Mouse (Mus musculus) limb, embryonic 13.5 days (tissue): ENCODE results near the gene Fam221b. TPM values are rescaled to one million over a fixed set of nuclear protein-coding genes. Genes with fewer than 3 reads are reported as not detected.

Source experiments
- ATAC-seq: fragments of 200-750 bp; cut with Nextera tagmentation; 2 replicates; pipeline ENCODE4 v1.8.0; 2017; ENCODE audit warnings: low read depth, moderate number of reproducible peaks, moderate TSS enrichment; ENCODE audit not compliant: low FRiP score
- H3K27ac ChIP-seq: fragments of 300-500 bp; sonication (generic); 2 replicates; pipeline ENCODE4 v1.5.1; 2015; ENCODE audit warnings: inconsistent platforms, mild to moderate bottlenecking, moderate library complexity
- H3K27me3 ChIP-seq: fragments of 300-500 bp; sonication (generic); 2 replicates; pipeline ENCODE4 v1.6.1; 2015; ENCODE audit warnings: mild to moderate bottlenecking, inconsistent platforms
- H3K36me3 ChIP-seq: fragments of 300-500 bp; sonication (generic); 2 replicates; pipeline ENCODE4 v1.6.1; 2015; ENCODE audit warnings: inconsistent platforms, mild to moderate bottlenecking, moderate library complexity
- H3K4me1 ChIP-seq: fragments of 300-500 bp; sonication (generic); 2 replicates; pipeline ENCODE4 v1.6.1; 2015; ENCODE audit warnings: inconsistent platforms
- H3K4me2 ChIP-seq: fragments of 300-500 bp; sonication (generic); replicated peaks from 2 replicates; pipeline ENCODE4 v1.6.1; 2015; ENCODE audit warnings: inconsistent platforms, mild to moderate bottlenecking, moderate library complexity
- H3K4me3 ChIP-seq: fragments of 300-500 bp; sonication (generic); 2 replicates; pipeline ENCODE4 v1.5.1; 2015; ENCODE audit warnings: moderate library complexity, mild to moderate bottlenecking, inconsistent platforms
- H3K9ac ChIP-seq: fragments of 300-500 bp; sonication (generic); 2 replicates; pipeline ENCODE4 v1.6.1; 2015; ENCODE audit warnings: mild to moderate bottlenecking, inconsistent platforms
- H3K9me3 ChIP-seq: fragments of 300-500 bp; sonication (generic); 2 replicates; pipeline ENCODE4 v1.6.1; 2016; ENCODE audit warnings: inconsistent platforms
- WGBS: fragments of 180-500 bp; shearing (Covaris S2); methylation state at CpG from one replicate; pipeline ENCODE4 v1.1.7; 2015; 5-methylcytosine and 5-hydroxymethylcytosine counted together
- microRNA-seq: library from miRNA; unstranded; fragments of <30 nt; microRNA quantifications from one replicate; pipeline ENCODE4, GENCODE M21; 2016
- polyA plus RNA-seq: library from polyadenylated mRNA; unstranded; fragments of >200 nt; fragmentation: Nextera tagmentation; extraction: Ambion mirVana; gene quantifications from 2 replicates; pipeline ENCODE4 v1.2.1, GENCODE M21; 2015

Fam221b gene
- polyA plus RNA-seq, 1 experiment from 2014 or later: 2.5 TPM

DNA sequence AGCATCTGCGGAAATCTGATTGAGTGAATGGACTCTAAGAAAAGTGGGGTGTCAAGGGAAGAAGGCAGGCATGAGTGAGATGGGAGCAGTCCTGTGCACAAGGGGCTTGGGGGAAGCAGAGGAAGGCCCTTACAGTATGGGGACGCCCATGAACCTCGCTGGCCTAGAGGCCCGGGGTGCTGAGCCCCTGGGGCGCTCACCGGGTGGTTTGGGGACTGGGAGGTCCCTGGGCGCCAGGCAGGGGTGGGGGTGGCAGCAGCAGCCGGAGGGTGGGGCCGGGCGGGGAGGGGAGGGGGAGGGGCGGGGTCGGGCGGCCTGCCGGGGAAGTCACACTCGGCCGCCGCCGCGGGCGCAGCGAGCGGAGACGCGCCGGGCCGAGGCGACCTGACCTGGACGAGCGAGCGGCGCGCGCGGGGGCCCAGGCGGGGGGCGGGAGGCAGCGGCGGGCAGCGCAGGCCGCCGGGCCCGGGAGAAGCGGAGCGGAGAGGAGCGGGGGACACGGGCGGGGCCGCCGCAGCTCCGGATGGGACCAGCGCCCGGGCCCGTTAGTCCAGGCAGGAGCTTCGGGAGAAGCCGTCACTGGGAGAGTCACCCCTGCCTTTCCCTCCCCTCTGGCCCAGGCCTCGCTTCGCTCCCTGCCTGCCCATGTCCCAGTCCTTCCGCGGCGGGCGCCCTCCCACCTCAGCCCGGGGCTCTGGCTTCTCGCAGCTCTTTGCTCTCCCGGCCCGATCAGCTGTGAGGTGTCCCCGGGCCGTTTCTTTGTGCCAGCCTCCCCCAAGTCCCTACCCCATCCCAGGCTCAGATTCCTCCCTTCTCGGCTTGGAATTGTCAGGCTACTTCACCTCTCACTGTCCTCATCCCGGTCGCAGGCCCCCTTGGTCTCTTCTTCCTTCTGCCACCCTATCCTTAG, 37.6 kb downstream of the Fam221b start, which contains the start of gene Npr2:
Gene Npr2 (plus strand): TSS at position 890 of the 910 bp plus-strand sequence.
- Histone ChIP-seq H3K4me2 (peak within 1 kb of the TSS; percentile 94), H3K4me1 (peaks cover 45% of the 10 kb centered on the region), H3K36me3 (no peaks in the 10 kb centered on the region), H3K9me3 (0 out of 2 replicates have a peak, but pooled peaks cover 1% of the 10 kb centered on the region), H3K9ac (peak within 1 kb of the TSS; percentile 97), H3K27me3 (peaks cover 9% of the 10 kb centered on the region; the same call in 1 of the 2 replicates), H3K27ac (peak within 1 kb of the TSS; percentile 76), H3K4me3 (peak within 1 kb of the TSS; percentile 73)
- WGBS: under 1% methylated on average over 66 of the region's 70 CpGs
- ATAC-seq: peak; percentile 40

DNA sequence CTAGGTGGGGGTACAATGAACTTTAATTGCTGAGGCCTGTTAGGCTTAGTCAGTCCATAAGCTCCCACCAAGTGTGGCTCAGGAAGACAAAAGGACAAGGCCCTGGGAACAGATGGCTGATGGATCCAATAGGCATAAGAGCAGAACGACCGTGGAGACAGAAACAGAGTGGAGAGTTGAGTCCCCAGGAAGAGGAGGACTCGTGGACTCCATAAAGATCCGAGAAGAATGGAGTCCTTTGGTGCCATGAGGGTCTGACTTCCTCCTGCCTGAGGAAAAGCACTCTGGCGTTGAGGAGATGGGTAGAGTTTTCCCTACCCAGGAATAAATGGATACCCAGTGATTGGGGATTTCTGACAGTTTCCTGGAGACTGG, 38.3 kb downstream of the Fam221b start:
- H3K9me3 ChIP-seq: peaks cover 3% of the 10 kb centered on the region; the same call in 1 of the 2 replicates
- peaks cover 45% of the 10 kb centered on the region for H3K4me1 ChIP-seq
- WGBS: 24% methylated on average over 5 of the region's 5 CpGs
- peak overlapping the region; percentile 94 for H3K4me2 ChIP-seq
- ATAC-seq: peak; percentile 10; the same call in 1 of the 2 replicates
- H3K27ac ChIP-seq: peak overlapping the region; percentile 76; the same call in 1 of the 2 replicates
- no peaks in the 10 kb centered on the region for H3K36me3 ChIP-seq
- H3K9ac ChIP-seq: peak overlapping the region; percentile 97
- peak overlapping the region; percentile 73 for H3K4me3 ChIP-seq
- H3K27me3 ChIP-seq: peaks cover 9% of the 10 kb centered on the region; the same call in 1 of the 2 replicates

DNA sequence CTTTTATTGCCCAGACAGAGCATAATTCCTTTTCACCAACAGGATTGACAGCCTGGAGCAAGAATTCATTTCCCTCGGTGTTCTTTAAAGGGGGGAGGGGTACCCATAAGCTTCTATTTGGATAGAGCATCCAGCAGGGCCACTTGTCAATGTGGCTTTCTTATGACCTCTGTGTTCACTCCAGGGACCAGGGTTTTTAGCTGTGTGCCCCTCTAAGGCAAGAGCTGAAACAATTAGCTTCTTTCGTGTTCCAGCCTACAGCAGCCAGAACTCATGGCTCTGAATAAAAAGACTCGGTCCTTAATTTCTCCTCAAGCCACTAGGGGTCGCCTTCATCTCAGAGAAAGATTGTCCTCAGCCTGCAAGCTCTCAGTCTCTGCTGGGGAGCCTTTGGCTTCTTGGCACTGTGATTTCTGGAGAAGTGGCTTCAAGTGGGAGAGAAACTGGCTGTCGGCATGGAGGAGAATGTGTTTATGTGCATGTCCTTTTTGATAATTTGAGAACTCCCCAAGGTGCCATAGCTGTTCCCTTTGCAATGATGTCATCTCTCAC, 38.8 kb downstream of the Fam221b start:
- Histone ChIP-seq H3K36me3 (no peaks in the 10 kb centered on the region), H3K4me2 (peak overlapping the region; percentile 94; the same call in 1 of the 2 replicates), H3K9ac (no peak overlapping the region), H3K4me1 (peaks cover 42% of the 10 kb centered on the region), H3K9me3 (peaks cover 8% of the 10 kb centered on the region), H3K27ac (peak overlapping the region; percentile 76; the same call in 1 of the 2 replicates), H3K27me3 (peaks cover 9% of the 10 kb centered on the region; the same call in 1 of the 2 replicates), H3K4me3 (no peak overlapping the region)
- peak; percentile 62; the same call in 1 of the 2 replicates for ATAC-seq
- 5% methylated on average over 5 of the region's 5 CpGs for WGBS

DNA sequence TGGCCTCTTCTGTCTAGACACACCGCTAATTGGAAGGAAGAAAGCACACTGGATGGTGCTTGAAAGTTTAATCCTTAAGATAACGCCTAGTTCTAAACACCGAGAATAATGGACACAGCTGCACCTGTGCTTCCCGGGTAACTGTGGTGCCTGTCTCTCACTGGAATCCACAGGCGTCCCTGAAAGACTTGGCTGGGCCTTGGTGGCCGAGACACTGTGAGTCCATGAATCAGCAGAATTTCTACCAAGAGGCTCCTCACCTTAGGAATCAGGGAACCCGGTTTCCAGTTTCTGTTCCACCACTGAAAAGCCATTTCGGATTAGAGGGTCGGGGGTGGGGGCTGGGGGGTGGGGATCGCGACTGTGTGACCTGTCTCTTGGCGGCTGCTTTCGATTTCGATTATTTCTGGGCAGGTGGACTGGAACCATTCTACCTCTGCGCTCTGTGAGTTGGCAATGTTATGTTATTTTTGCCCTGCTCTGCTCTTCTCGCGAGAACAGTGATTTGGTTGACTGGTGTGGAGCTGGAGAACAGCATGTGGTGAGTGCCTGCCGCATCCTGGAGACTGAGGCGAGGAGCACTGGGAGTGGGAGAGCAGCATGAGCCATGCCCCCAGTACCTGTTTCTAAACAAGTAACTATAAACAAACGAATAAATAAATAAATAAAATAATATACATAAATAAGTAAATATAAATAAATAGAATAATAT, 39.7 kb downstream of the Fam221b start:
- 45% methylated on average over 20 of the region's 20 CpGs for WGBS
- Histone ChIP-seq H3K27me3 (peaks cover 9% of the 10 kb centered on the region; the same call in 1 of the 2 replicates), H3K27ac (no peak overlapping the region), H3K9me3 (peaks cover 12% of the 10 kb centered on the region), H3K4me1 (peaks cover 33% of the 10 kb centered on the region), H3K4me2 (no peak overlapping the region), H3K4me3 (no peak overlapping the region), H3K36me3 (no peaks in the 10 kb centered on the region), H3K9ac (no peak overlapping the region)
- no peak for ATAC-seq

DNA sequence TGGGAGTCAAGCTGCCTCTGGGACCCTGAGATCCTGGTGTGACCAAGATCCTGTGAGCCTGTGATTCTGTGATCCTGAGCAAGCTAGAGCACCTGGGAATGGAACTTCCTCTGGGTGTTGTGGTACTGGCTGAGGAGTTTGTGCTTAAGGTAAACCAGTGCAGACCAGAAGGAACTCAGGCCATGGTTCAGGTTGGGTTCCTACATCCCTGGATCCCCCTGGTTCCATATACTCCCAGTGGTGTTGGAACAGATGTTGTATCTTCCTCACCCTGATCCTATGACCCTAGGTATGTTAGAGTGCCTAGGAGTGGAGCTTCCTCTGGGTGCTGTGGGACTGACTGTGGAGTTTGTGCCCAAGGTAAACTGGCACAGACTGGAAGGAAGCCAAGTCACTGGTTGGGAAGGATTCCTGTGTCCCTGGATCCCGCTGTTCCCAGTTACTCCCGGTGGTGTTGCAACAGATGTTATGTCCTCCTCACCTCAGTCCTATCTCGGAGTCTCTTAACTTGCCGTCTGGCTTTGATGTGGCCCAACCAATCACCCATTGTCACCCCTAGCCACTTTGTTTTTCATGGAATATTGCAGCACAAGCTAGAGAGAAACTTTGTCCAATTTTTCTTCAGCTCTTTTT, 48.7 kb downstream of the Fam221b start:
- ATAC-seq: no peak
- H3K27me3 ChIP-seq: no peaks in the 10 kb centered on the region

DNA sequence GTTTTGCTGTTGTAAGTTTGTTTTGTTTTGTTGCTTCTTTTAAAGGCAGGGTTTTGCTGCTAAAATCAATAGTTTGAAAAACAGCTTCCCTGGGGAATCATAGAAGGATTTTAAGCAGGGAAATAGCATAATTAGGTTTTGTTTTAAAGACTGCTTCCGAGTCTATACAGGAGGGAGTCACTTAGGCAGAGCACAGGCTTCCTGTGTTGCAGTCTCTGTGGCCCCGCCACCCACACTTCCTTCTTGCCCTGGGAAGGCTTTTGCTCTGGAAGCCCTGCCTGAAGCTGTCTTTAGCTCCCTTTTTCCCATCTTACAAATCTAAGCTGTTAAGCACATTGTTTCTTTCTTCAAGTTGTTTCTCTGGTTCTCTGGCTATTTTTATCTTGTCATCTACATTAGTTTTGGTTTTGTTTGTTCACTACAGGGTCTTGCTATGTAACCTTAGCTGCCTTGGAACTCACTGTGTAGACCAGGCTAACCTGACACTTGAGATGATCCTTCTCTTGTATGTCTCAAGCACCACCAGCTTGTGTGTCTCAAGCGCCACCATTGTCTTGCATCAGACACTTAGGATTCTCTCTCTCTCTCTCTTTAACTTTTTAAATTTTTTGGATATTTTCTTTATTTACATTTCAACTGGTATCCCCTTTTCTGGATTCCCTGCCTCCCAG, 55.8 kb downstream of the Fam221b start:
- H3K9me3 ChIP-seq: no peaks in the 10 kb centered on the region
- H3K4me1 ChIP-seq: no peaks in the 10 kb centered on the region
- no peaks in the 10 kb centered on the region for H3K27me3 ChIP-seq
- H3K4me3 ChIP-seq: no peak overlapping the region
- 62% methylated on average over 3 of the region's 3 CpGs for WGBS
- H3K4me2 ChIP-seq: no peak overlapping the region
- H3K36me3 ChIP-seq: no peaks in the 10 kb centered on the region
- H3K27ac ChIP-seq: no peak overlapping the region
- no peak overlapping the region for H3K9ac ChIP-seq
- ATAC-seq: no peak

More for the DNA sequence above, 48.7 kb downstream of the Fam221b start:
- peaks cover 5% of the 10 kb centered on the region for H3K9me3 ChIP-seq
- no peak overlapping the region for H3K27ac ChIP-seq
- H3K4me2 ChIP-seq: no peak overlapping the region
- WGBS: 72% methylated on average over 4 of the region's 4 CpGs
- H3K9ac ChIP-seq: no peak overlapping the region
- no peak overlapping the region for H3K4me3 ChIP-seq
- H3K36me3 ChIP-seq: no peaks in the 10 kb centered on the region
- no peaks in the 10 kb centered on the region for H3K4me1 ChIP-seq

DNA sequence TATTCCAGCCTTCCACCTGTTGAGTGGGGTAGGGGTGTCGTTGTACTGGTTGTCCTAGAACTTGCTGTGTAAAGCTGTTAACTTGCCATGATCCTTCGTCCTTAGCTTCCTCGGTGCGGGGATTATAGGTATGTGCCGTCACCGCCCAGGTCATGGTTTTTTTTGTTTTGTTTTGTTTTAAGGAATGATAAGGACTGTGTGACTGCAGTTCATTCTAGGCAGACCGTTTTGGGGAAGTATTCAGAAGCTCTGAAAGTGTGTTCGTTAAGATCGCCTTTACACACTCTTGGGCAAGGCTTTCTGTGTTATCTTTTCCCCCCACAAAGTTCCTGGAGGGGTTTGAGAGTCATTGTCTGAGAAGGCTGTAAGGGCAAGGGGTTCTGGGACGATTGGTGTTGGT, 56.4 kb downstream of the Fam221b start:
- 72% methylated on average over 10 of the region's 10 CpGs for WGBS
- Histone ChIP-seq H3K36me3 (no peaks in the 10 kb centered on the region), H3K4me3 (no peak overlapping the region), H3K9me3 (no peaks in the 10 kb centered on the region), H3K27me3 (no peaks in the 10 kb centered on the region), H3K4me2 (no peak overlapping the region), H3K4me1 (no peaks in the 10 kb centered on the region), H3K27ac (no peak overlapping the region), H3K9ac (no peak overlapping the region)
- no peak for ATAC-seq

Small RNA genes lying within 50 kb of the gene (microRNA-seq; reads per million reads assigned to microRNA genes)
- 0.52 reads per million for gene Gm25262

Other genes starting within 250 kb of the Fam221b start
- not detected in 2 replicates for gene Fam166b, start 240.0 kb downstream of the Fam221b start, polyA plus RNA-seq
- gene Tesk1, start 227.2 kb downstream of the Fam221b start, polyA plus RNA-seq: 7.7 and 10.3 TPM in 2 replicates
- gene Cd72, start 214.5 kb downstream of the Fam221b start, polyA plus RNA-seq: 3.0 and 4.2 TPM in 2 replicates
- gene Sit1, start 185.4 kb downstream of the Fam221b start, polyA plus RNA-seq: not detected in 2 replicates
- 71.6 and 74.3 TPM in 2 replicates for gene Ccdc107, start 176.2 kb downstream of the Fam221b start, polyA plus RNA-seq
- 43.8 and 47.3 TPM in 2 replicates for gene Arhgef39, start 169.4 kb downstream of the Fam221b start, polyA plus RNA-seq
- 2.3 and 3.3 TPM in 2 replicates for gene Car9, start 162.2 kb downstream of the Fam221b start, polyA plus RNA-seq
- 370 and 372 TPM in 2 replicates for gene Tpm2, start 145.4 kb downstream of the Fam221b start, polyA plus RNA-seq
- 58.7 and 60.0 TPM in 2 replicates for gene Creb3, start 106.8 kb downstream of the Fam221b start, polyA plus RNA-seq
- 60.4 and 63.6 TPM in 2 replicates for gene Tln1, start 106.5 kb downstream of the Fam221b start, polyA plus RNA-seq
- 35.0 and 38.5 TPM in 2 replicates for gene Rgp1, start 90.4 kb downstream of the Fam221b start, polyA plus RNA-seq
- 26.9 and 27.0 TPM in 2 replicates for gene Gba2, start 90.3 kb downstream of the Fam221b start, polyA plus RNA-seq
- gene Msmp, start 84.7 kb downstream of the Fam221b start, polyA plus RNA-seq: 1.4 and 2.2 TPM in 2 replicates
- 18.7 and 20.2 TPM in 2 replicates for gene Npr2, start 37.2 kb downstream of the Fam221b start, polyA plus RNA-seq
- gene Spag8, start 15.6 kb downstream of the Fam221b start, polyA plus RNA-seq: 0.84 and 1.00 TPM in 2 replicates
- 78.3 and 90.2 TPM in 2 replicates for gene Hint2, start 12.7 kb downstream of the Fam221b start, polyA plus RNA-seq
- gene Tmem8b, start 174 bp downstream of the Fam221b start, polyA plus RNA-seq: 7.8 and 8.2 TPM in 2 replicates
- not detected in 2 replicates for gene Olfr70, start 31.7 kb upstream of the Fam221b start, polyA plus RNA-seq
- not detected in 2 replicates for gene Olfr71, start 41.1 kb upstream of the Fam221b start, polyA plus RNA-seq
- gene Hrct1, start 58.0 kb upstream of the Fam221b start, polyA plus RNA-seq: 1.7 and 2.3 TPM in 2 replicates
- gene Spaar, start 60.9 kb upstream of the Fam221b start, polyA plus RNA-seq: 0.33 and 0.63 TPM in 2 replicates
- not detected in 2 replicates for gene Olfr159, start 101.9 kb upstream of the Fam221b start, polyA plus RNA-seq
- gene Olfr156, start 154.8 kb upstream of the Fam221b start, polyA plus RNA-seq: 0.18 and 0.20 TPM in 2 replicates
- not detected in 2 replicates for gene Olfr157, start 171.1 kb upstream of the Fam221b start, polyA plus RNA-seq
- not detected in 2 replicates for gene Olfr155, start 182.4 kb upstream of the Fam221b start, polyA plus RNA-seq
- gene Reck, start 206.4 kb upstream of the Fam221b start, polyA plus RNA-seq: 35.7 and 36.3 TPM in 2 replicates